Mouse (Mus musculus): ENCODE measurements around the gene Kat6b. TPM values are rescaled to one million over a fixed set of nuclear protein-coding genes. Genes with fewer than 3 reads are reported as not detected.
A peak's percentile ranks its signal among the peaks of the same experiment; 100 is the strongest.

Gene Kat6b
- total and polyA plus RNA-seq, 2 experiments from 2014 or later: 16.9 to 35.8 TPM

DNA sequence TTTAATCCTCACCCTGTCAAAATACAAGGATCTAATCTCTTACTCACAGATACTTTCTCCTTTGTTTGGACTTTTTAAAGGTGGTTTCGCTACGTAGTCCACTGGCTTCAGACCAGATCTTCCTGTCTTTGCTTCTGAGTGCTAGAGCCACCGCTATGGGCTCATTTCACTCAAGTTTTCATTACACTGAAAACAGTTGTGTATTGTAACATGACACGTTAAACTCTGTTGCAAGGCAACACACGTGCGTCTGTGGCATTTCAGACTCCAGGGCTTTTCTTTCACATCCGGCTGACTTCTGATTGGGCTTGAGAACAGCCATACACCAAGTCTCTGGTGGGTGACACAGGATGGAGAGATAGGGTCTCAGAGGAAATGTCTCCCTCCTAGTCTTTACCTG is 66.1 kb downstream of the Kat6b start:
- ATAC-seq: no peak
- Histone ChIP-seq H3K4me3 (ENCODE audit: low read depth, low read length) (no peak overlapping the region), H3K27me3 (ENCODE audit: insufficient read depth, low read length) (no peaks in the 10 kb centered on the region), H3K9me3 (ENCODE audit: low read length) (no peaks in the 10 kb centered on the region), H3K27ac (ENCODE audit: low read depth, low read length) (peak overlapping the region; percentile 37; the same call in 1 of the 2 replicates), H3K4me1 (ENCODE audit: insufficient read depth) (peaks cover 11% of the 10 kb centered on the region; the same call in 1 of the 2 replicates), H3K9ac (no peak overlapping the region), H3K4me2 (ENCODE audit: low read depth) (no peak overlapping the region), H3K36me3 (ENCODE audit: insufficient read depth) (peaks cover 3% of the 10 kb centered on the region; the same call in 1 of the 2 replicates)
- TF ChIP-seq CTCF (IDR thresholded peaks at IDR 0.05; ENCODE audit: low read depth): no peak
- WGBS: 14% methylated on average over 7 of the region's 7 CpGs
- no peak for DNase-seq

DNA sequence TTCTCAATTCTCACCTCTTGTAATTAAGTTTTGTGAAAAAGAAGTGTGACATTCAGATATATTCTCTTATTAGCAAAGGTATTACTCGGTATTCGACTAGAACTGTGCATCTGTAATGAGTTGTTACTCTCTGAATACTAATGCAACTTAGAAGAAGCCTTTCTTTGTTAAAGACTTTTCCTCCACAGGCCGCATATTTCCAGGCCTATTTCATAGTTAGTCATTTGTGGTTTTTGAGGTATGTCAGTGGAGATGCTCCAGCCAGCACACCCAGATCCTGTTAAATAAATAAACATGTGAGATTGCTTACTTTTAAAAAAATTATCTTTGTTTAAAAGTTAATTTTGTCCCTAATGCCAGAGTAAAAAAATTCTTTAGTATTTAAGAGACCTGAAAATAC is 66.7 kb downstream of the Kat6b start:
- Histone ChIP-seq H3K27me3 (ENCODE audit: insufficient read depth, low read length) (no peaks in the 10 kb centered on the region), H3K36me3 (ENCODE audit: insufficient read depth) (no peaks in the 10 kb centered on the region), H3K9ac (no peak overlapping the region), H3K9me3 (ENCODE audit: low read length) (no peaks in the 10 kb centered on the region), H3K4me2 (ENCODE audit: low read depth) (no peak overlapping the region), H3K4me3 (ENCODE audit: low read depth, low read length) (no peak overlapping the region), H3K4me1 (ENCODE audit: insufficient read depth) (peaks cover 11% of the 10 kb centered on the region; the same call in 1 of the 2 replicates), H3K27ac (ENCODE audit: low read depth, low read length) (no peak overlapping the region)
- DNase-seq (no peak), ATAC-seq (no peak; the same call in 1 of the 2 replicates)
- WGBS: 15% methylated on average over 3 of the region's 3 CpGs
- no peak for TF ChIP-seq CTCF (IDR thresholded peaks at IDR 0.05; ENCODE audit: low read depth)

DNA sequence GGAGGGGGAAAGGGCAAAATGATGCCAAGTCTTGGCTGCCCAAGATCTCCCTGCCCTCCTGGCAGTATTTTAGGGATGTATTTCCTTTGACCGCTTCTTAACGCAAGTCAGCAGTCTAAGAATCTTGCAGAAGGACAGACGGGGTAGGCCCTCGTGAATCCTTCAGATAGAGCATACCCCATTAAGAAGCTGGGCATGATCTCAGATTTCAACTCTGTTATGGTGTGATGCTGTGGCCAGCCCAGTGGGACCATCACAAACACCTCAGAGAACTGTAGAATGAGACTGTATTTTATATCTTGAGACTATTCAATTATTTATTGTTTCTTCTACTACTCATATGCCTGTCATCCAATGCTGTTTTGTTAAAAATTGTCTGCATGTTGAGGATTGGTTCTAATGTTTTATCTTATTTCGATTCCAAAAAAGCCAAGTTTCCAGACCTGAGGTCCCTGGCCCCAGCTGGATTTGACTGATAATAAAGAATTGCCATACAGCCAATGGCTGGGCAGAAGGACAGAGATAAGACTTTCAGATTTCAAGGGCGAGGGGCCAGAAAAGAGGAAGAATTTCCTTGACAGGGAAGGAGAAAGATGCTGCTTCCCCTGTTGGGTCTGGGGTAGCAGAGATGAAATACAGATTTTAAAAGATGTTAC is 67.8 kb downstream of the Kat6b start:
- TF ChIP-seq CTCF (IDR thresholded peaks at IDR 0.05; ENCODE audit: low read depth): no peak
- peaks cover 11% of the 10 kb centered on the region; the same call in 1 of the 2 replicates for H3K4me1 ChIP-seq (ENCODE audit: insufficient read depth)
- no peaks in the 10 kb centered on the region for H3K27me3 ChIP-seq (ENCODE audit: insufficient read depth, low read length)
- H3K27ac ChIP-seq (ENCODE audit: low read depth, low read length): no peak overlapping the region
- WGBS: 85% methylated on average over 6 of the region's 6 CpGs
- no peaks in the 10 kb centered on the region for H3K9me3 ChIP-seq (ENCODE audit: low read length)
- ATAC-seq: no peak
- H3K4me3 ChIP-seq (ENCODE audit: low read depth, low read length): no peak overlapping the region
- H3K4me2 ChIP-seq (ENCODE audit: low read depth): no peak overlapping the region
- DNase-seq: no peak
- H3K9ac ChIP-seq: no peak overlapping the region
- no peaks in the 10 kb centered on the region for H3K36me3 ChIP-seq (ENCODE audit: insufficient read depth)

DNA sequence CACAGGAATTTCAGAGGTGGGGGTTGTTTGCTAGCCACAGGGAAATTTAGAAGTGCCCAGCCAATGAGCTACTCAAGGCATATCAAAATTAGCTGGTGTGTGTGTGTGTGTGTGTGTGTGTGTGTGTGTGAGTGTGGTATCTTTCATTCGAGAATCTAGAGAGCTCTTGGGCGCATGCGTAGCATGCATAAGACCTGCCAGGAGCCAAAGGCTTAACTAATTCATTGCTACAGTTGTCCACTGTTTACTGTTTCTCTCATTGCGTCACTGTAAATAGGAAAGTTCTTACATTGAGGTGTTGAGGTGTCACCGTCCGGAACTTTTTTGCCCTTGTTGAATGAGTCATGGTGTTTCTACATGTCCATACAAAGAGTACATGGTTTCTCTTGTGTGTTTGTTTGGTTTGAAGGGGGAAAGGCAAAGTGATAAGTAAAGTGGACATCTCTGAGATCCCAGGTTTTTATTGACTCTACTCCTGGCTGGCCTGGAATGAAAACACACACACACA is 68.4 kb downstream of the Kat6b start:
- no peaks in the 10 kb centered on the region for H3K9me3 ChIP-seq (ENCODE audit: low read length)
- H3K4me3 ChIP-seq (ENCODE audit: low read depth, low read length): no peak overlapping the region
- H3K36me3 ChIP-seq (ENCODE audit: insufficient read depth): no peaks in the 10 kb centered on the region
- 76% methylated on average over 6 of the region's 6 CpGs for WGBS
- TF ChIP-seq CTCF (IDR thresholded peaks at IDR 0.05; ENCODE audit: low read depth): no peak
- peaks cover 11% of the 10 kb centered on the region; the same call in 1 of the 2 replicates for H3K4me1 ChIP-seq (ENCODE audit: insufficient read depth)
- H3K4me2 ChIP-seq (ENCODE audit: low read depth): no peak overlapping the region
- no peak for ATAC-seq
- H3K27me3 ChIP-seq (ENCODE audit: insufficient read depth, low read length): no peaks in the 10 kb centered on the region
- no peak overlapping the region for H3K9ac ChIP-seq
- H3K27ac ChIP-seq (ENCODE audit: low read depth, low read length): no peak overlapping the region
- no peak for DNase-seq

DNA sequence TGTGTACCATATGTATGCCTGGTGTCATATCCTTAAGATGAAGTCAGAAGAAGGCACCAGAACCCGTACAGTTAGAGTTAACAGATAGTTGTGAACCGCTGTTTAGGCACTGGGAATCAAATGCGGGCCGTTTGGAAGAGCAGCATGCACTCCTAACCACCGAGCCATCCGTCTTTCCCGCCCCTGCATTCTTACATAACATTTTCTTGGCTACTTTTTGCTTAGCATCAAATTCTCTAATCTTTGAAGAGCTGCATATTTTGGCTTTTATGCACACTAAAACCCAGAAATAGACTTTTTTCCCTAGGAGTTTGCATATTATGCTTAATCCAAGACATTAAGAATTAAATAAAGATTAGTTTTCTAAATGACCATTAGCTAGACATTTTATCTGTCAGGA is 69.3 kb downstream of the Kat6b start:
- Histone ChIP-seq H3K4me3 (ENCODE audit: low read depth, low read length) (no peak overlapping the region), H3K9me3 (ENCODE audit: low read length) (no peaks in the 10 kb centered on the region), H3K4me1 (ENCODE audit: insufficient read depth) (peaks cover 11% of the 10 kb centered on the region; the same call in 1 of the 2 replicates), H3K9ac (no peak overlapping the region), H3K4me2 (ENCODE audit: low read depth) (no peak overlapping the region), H3K27me3 (ENCODE audit: insufficient read depth, low read length) (no peaks in the 10 kb centered on the region), H3K36me3 (ENCODE audit: insufficient read depth) (no peaks in the 10 kb centered on the region), H3K27ac (ENCODE audit: low read depth, low read length) (no peak overlapping the region)
- WGBS: 79% methylated on average over 7 of the region's 7 CpGs
- TF ChIP-seq CTCF (IDR thresholded peaks at IDR 0.05; ENCODE audit: low read depth): no peak
- no peak for ATAC-seq
- no peak for DNase-seq

DNA sequence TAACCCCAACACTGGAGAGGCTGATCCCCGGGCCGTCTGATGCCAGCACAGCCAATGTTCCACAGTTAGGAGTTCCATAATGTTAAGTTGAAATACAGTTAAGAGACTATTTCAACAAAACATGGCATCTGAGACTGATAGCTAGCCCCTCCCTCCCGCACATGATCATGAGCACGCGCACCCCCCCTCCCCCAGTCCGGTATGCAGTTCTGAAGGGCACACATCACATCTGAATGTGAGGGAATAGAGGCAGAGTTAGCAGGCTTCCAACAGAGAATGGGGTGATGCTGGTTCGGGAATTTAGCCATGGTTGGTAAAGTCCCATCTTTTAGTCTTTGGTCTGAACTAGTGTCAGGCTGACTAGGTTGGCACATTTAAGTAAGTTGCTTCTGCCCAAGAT is 70.4 kb downstream of the Kat6b start:
- Histone ChIP-seq H3K4me3 (ENCODE audit: low read depth, low read length) (no peak overlapping the region), H3K9me3 (ENCODE audit: low read length) (no peaks in the 10 kb centered on the region), H3K4me1 (ENCODE audit: insufficient read depth) (peaks cover 6% of the 10 kb centered on the region; the same call in 1 of the 2 replicates), H3K9ac (no peak overlapping the region), H3K27ac (ENCODE audit: low read depth, low read length) (no peak overlapping the region), H3K36me3 (ENCODE audit: insufficient read depth) (no peaks in the 10 kb centered on the region), H3K4me2 (ENCODE audit: low read depth) (no peak overlapping the region), H3K27me3 (ENCODE audit: insufficient read depth, low read length) (no peaks in the 10 kb centered on the region)
- no peak for DNase-seq
- WGBS: 80% methylated on average over 7 of the region's 7 CpGs
- ATAC-seq: no peak
- no peak for TF ChIP-seq CTCF (IDR thresholded peaks at IDR 0.05; ENCODE audit: low read depth)

DNA sequence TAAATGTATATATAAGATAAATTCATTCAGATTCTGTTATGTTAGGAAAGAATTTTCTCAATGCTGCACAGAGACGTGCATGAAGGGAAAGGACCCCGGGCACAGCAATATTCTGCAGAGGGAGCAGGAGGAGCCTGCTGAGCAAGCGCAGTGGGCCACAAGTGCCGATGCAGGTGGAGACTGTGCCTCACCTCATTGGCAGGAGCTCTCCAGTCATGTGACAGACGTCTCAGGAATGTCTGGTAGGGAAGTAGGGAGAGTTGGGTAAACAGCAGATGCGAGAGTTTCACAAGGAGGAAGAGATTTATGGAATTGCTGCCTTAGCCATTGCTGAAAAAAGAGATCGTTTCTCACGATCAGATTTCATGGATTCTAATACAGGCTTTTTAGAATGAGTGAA is 71.7 kb downstream of the Kat6b start:
- DNase-seq (no peak), ATAC-seq (peak; percentile 32; the same call in 1 of the 2 replicates)
- no peaks in the 10 kb centered on the region for H3K27me3 ChIP-seq (ENCODE audit: insufficient read depth, low read length)
- H3K4me1 ChIP-seq (ENCODE audit: insufficient read depth): peaks cover 5% of the 10 kb centered on the region; the same call in 1 of the 2 replicates
- no peaks in the 10 kb centered on the region for H3K36me3 ChIP-seq (ENCODE audit: insufficient read depth)
- no peak for TF ChIP-seq CTCF (IDR thresholded peaks at IDR 0.05; ENCODE audit: low read depth)
- 52% methylated on average over 8 of the region's 8 CpGs for WGBS
- no peak overlapping the region for H3K9ac ChIP-seq
- no peaks in the 10 kb centered on the region for H3K9me3 ChIP-seq (ENCODE audit: low read length)
- peak overlapping the region; percentile 23; the same call in 1 of the 2 replicates for H3K4me2 ChIP-seq (ENCODE audit: low read depth)
- H3K4me3 ChIP-seq (ENCODE audit: low read depth, low read length): no peak overlapping the region
- no peak overlapping the region; the same call in 1 of the 2 replicates for H3K27ac ChIP-seq (ENCODE audit: low read depth, low read length)
